Comparison of ENCODE assay signal across 13 mouse cellular contexts in genomic region chr3:126659832-126660564, GRCm38 (mm10).
A peak's percentile ranks its signal among the peaks of the same experiment; 100 is the strongest.
DNase-seq lines count a peak whose midpoint lies in the region; ATAC-seq and TF ChIP-seq lines count a peak whose summit lies in the region.
"Had no signal": no experiment of that assay in that cellular context is flagged by ENCODE, and none has a peak within 500 bp of the region (broad histone marks: within the 10 kb centered on the region; RNA-seq: fewer than 3 reads in every experiment).

No protein-coding gene starts in this region.

- no peak for DNase-seq in gastrocnemius, adult 2 months
- DNase-seq in gastrocnemius, postnatal 4 days (ENCODE audit: low spot score in 2 of 2), result no peak
- DNase-seq in kidney, adult 9 months, result peak; percentile 59
- DNase-seq in kidney, postnatal 4 days, result no peak
- DNase-seq in naive thymus-derived CD4-positive, alpha-beta T cell, adult 2 months (ENCODE audit: low read depth), result peak; percentile 62
- no peak for DNase-seq in limb, embryonic 10.5 days (ENCODE audit: low spot score)
- DNase-seq: adrenal gland, postnatal 10 days; cerebellum, adult 11 months; embryo, embryonic 11 days; layer of hippocampus, adult 9-11 months had no signal

- TF ChIP-seq POLR2A in bone marrow macrophage, adult 2 months (IDR thresholded peaks at IDR 0.05; ENCODE audit: borderline replicate concordance, low read depth, low read length), result no peak

- H3K9ac ChIP-seq in forebrain, embryonic 15.5 days (replicated peaks), result no peak overlapping the region

- no peak for TF ChIP-seq CTCF in gastrocnemius, adult 2 months (IDR thresholded peaks at IDR 0.05)
- no peak for TF ChIP-seq CTCF in bone marrow macrophage, adult 2 months (IDR thresholded peaks at IDR 0.05; ENCODE audit: low read depth, low read length)

- intact Hi-C loops in gastrocnemius, adult 2 months (cut with DNase I), result no loop called here

- H3K4me2 ChIP-seq in forebrain, embryonic 15.5 days (replicated peaks), result no peak overlapping the region

- ATAC-seq in forebrain, embryonic 15.5 days (replicated peaks), result no peak
- ATAC-seq: hindbrain, embryonic 16.5 days had no signal

- no peaks in the 10 kb centered on the region for H3K9me3 ChIP-seq in limb, embryonic 10.5 days (replicated peaks)
- no peaks in the 10 kb centered on the region for H3K9me3 ChIP-seq in forebrain, embryonic 15.5 days

- no peaks in the 10 kb centered on the region for H3K27me3 ChIP-seq in limb, embryonic 10.5 days (ENCODE audit: low read depth, poor library complexity, severe bottlenecking)
- no peaks in the 10 kb centered on the region for H3K27me3 ChIP-seq in forebrain, embryonic 15.5 days

- peak overlapping the region; percentile 58 for H3K27ac ChIP-seq in gastrocnemius, adult 2 months
- peak overlapping the region; percentile 22 for H3K27ac ChIP-seq in bone marrow macrophage, adult 2 months (ENCODE audit: insufficient read depth, low read depth, low read length)
- H3K27ac ChIP-seq in limb, embryonic 10.5 days, result no peak overlapping the region
- H3K27ac ChIP-seq in forebrain, embryonic 15.5 days (replicated peaks), result no peak overlapping the region

- no peak overlapping the region for H3K4me3 ChIP-seq in gastrocnemius, adult 2 months
- H3K4me3 ChIP-seq in bone marrow macrophage, adult 2 months (ENCODE audit: insufficient read depth, low read length), result no peak overlapping the region
- H3K4me3 ChIP-seq in limb, embryonic 10.5 days, result no peak overlapping the region
- no peak overlapping the region for H3K4me3 ChIP-seq in forebrain, embryonic 15.5 days

- WGBS in limb, embryonic 10.5 days, result 84% methylated on average over 8 of the region's 8 CpGs
- 82% methylated on average over 8 of the region's 8 CpGs for WGBS in forebrain, embryonic 15.5 days

- peaks cover 39% of the 10 kb centered on the region for H3K4me1 ChIP-seq in bone marrow macrophage, adult 2 months (ENCODE audit: control insufficient read depth, insufficient read depth, low read length)
- peaks cover 18% of the 10 kb centered on the region for H3K4me1 ChIP-seq in limb, embryonic 10.5 days
- no peaks in the 10 kb centered on the region; the same call in 1 of the 2 replicates for H3K4me1 ChIP-seq in forebrain, embryonic 15.5 days

- H3K36me3 ChIP-seq in limb, embryonic 10.5 days, result no peaks in the 10 kb centered on the region
- no peaks in the 10 kb centered on the region for H3K36me3 ChIP-seq in forebrain, embryonic 15.5 days

Comparison
In these comparisons a context has a peak if more than half of its experiments do, and no peak if none do; other contexts are left out.
1. DNase-seq: peak in kidney, adult 9 months (single experiment) and naive thymus-derived CD4-positive, alpha-beta T cell, adult 2 months (single experiment); none in gastrocnemius, adult 2 months (single experiment), gastrocnemius, postnatal 4 days (0 of 2), kidney, postnatal 4 days (0 of 2) and limb, embryonic 10.5 days (single experiment).
2. H3K27ac ChIP-seq: peak in gastrocnemius, adult 2 months (single experiment) and bone marrow macrophage, adult 2 months (single experiment); none in limb, embryonic 10.5 days (single experiment) and forebrain, embryonic 15.5 days (single experiment).